Mouse (Mus musculus): ENCODE results near the gene Olfml2a.

The Olfml2a gene

GRCm38 (mm10) chr2:38931851-38932667, at the start of gene Olfml2a:
Olfml2a (plus strand) TSS chr2:38931978.
- in situ Hi-C loops (cut with MboI; ENCODE audit: unreplicated experiment in 2 of 2), result loop anchor here in 1 of 2 experiments (5.0 kb wide), 1 partner anchor 65 kb away; the partner anchor contains the start of gene Wdr38

- in situ Hi-C loops (cut with MboI; ENCODE audit: unreplicated experiment in 2 of 2), result no loop called here
Observed at GRCm38 (mm10) chr2:38902866-38903265, 28.9 kb upstream of the Olfml2a start.

- in situ Hi-C loops (cut with MboI; ENCODE audit: unreplicated experiment in 2 of 2), result no loop called here
Observed at GRCm38 (mm10) chr2:38904290-38904689, 27.5 kb upstream of the Olfml2a start.

- in situ Hi-C loops (cut with MboI; ENCODE audit: unreplicated experiment in 2 of 2), result no loop called here
Observed at GRCm38 (mm10) chr2:38906097-38906496, 25.7 kb upstream of the Olfml2a start.

GRCm38 (mm10) chr2:38908604-38909003, 23.2 kb upstream of the Olfml2a start:
- in situ Hi-C loops (cut with MboI; ENCODE audit: unreplicated experiment in 2 of 2), result no loop called here

GRCm38 (mm10) chr2:38914517-38914916, 17.3 kb upstream of the Olfml2a start:
- in situ Hi-C loops (cut with MboI; ENCODE audit: unreplicated experiment in 2 of 2), result no loop called here

- in situ Hi-C loops (cut with MboI; ENCODE audit: unreplicated experiment in 2 of 2), result no loop called here
Observed at GRCm38 (mm10) chr2:38914965-38915364, 16.8 kb upstream of the Olfml2a start.

GRCm38 (mm10) chr2:38916947-38917691, 14.7 kb upstream of the Olfml2a start:
- in situ Hi-C loops (cut with MboI; ENCODE audit: unreplicated experiment in 2 of 2), result no loop called here

- in situ Hi-C loops (cut with MboI; ENCODE audit: unreplicated experiment in 2 of 2), result loop anchor here (5.0 to 10.0 kb wide), 3 partner anchors 143 to 453 kb away; partner anchors contain the start of gene Golga1 (in 1 of the 2)
Observed at GRCm38 (mm10) chr2:38921374-38921773, 10.4 kb upstream of the Olfml2a start.

GRCm38 (mm10) chr2:38923471-38923870, 8.3 kb upstream of the Olfml2a start:
- in situ Hi-C loops (cut with MboI; ENCODE audit: unreplicated experiment in 2 of 2), result loop anchor here (5.0 to 10.0 kb wide), 3 partner anchors 141 to 451 kb away; partner anchors contain the start of gene Golga1 (in 1 of the 2)

- in situ Hi-C loops (cut with MboI; ENCODE audit: unreplicated experiment in 2 of 2), result loop anchor here (5.0 to 10.0 kb wide), 3 partner anchors 141 to 451 kb away; partner anchors contain the start of gene Golga1 (in 1 of the 2)
Observed at GRCm38 (mm10) chr2:38923911-38924310, 7.9 kb upstream of the Olfml2a start.

GRCm38 (mm10) chr2:38924571-38924970, 7.2 kb upstream of the Olfml2a start:
- in situ Hi-C loops (cut with MboI; ENCODE audit: unreplicated experiment in 2 of 2), result loop anchor here (5.0 to 10.0 kb wide), 3 partner anchors 140 to 450 kb away; partner anchors contain the start of gene Golga1 (in 1 of the 2)

- in situ Hi-C loops (cut with MboI; ENCODE audit: unreplicated experiment in 2 of 2), result loop anchor here (5.0 to 10.0 kb wide), 5 partner anchors 72 to 449 kb away; partner anchors contain the start of genes Golga1 (in 1 of the 2) and Wdr38 (in 1 of the 2)
Observed at GRCm38 (mm10) chr2:38925171-38926080, 6.4 kb upstream of the Olfml2a start.

- in situ Hi-C loops (cut with MboI; ENCODE audit: unreplicated experiment in 2 of 2), result loop anchor here (5.0 to 10.0 kb wide), 5 partner anchors 71 to 448 kb away; partner anchors contain the start of genes Golga1 (in 1 of the 2) and Wdr38 (in 1 of the 2)
Observed at GRCm38 (mm10) chr2:38926145-38926891, 5.5 kb upstream of the Olfml2a start.

- in situ Hi-C loops (cut with MboI; ENCODE audit: unreplicated experiment in 2 of 2), result loop anchor here (5.0 to 10.0 kb wide), 5 partner anchors 70 to 447 kb away; partner anchors contain the start of genes Golga1 (in 1 of the 2) and Wdr38 (in 1 of the 2)
Observed at GRCm38 (mm10) chr2:38927115-38927979, 4.4 kb upstream of the Olfml2a start, which contains the start of gene Nr6a1. Nr6a1 (minus strand) TSS chr2:38927688.

GRCm38 (mm10) chr2:38930269-38930668, 1.5 kb upstream of the Olfml2a start:
- in situ Hi-C loops (cut with MboI; ENCODE audit: unreplicated experiment in 2 of 2), result loop anchor here in 1 of 2 experiments (5.0 kb wide), 1 partner anchor 67 kb away; the partner anchor contains the start of gene Wdr38

- in situ Hi-C loops (cut with MboI; ENCODE audit: unreplicated experiment in 2 of 2), result loop anchor here in 1 of 2 experiments (5.0 kb wide), 1 partner anchor 63 kb away; the partner anchor contains the start of gene Wdr38
Observed at GRCm38 (mm10) chr2:38933931-38934330, 2.2 kb downstream of the Olfml2a start.

GRCm38 (mm10) chr2:38934936-38935335, 3.2 kb downstream of the Olfml2a start:
- in situ Hi-C loops (cut with MboI; ENCODE audit: unreplicated experiment in 2 of 2), result loop anchor here in 1 of 2 experiments (5.0 kb wide), 1 partner anchor 62 kb away; the partner anchor contains the start of gene Wdr38

All from v-Abl transformed pro-B cells (cell line).